Mouse (Mus musculus) CH12.LX (cell line): ENCODE data around the gene Glt1d1. TPM values are rescaled to one million over a fixed set of nuclear protein-coding genes. Genes with fewer than 3 reads are reported as not detected.

Source experiments
- DNase-seq: peaks from one replicate; pipeline ENCODE4 v3.0.0-alpha.2; 2013; ENCODE audit errors: extremely low read depth
- H3K27ac ChIP-seq: 2 replicates; pipeline ENCODE4 v1.5.1; 2012; ENCODE audit warnings: low read depth, mild to moderate bottlenecking, control low read depth, moderate library complexity; ENCODE audit not compliant: insufficient read depth
- H3K27me3 ChIP-seq: replicated peaks from 2 replicates; pipeline ENCODE3; 2012; ENCODE audit warnings: inconsistent platforms
- H3K36me3 ChIP-seq, 2 experiments: replicated peaks in 1 of 2; 2 replicates each; pipeline versions ENCODE3 to v1.6.1; 2012; ENCODE audit warnings: inconsistent platforms in 1 of 2, low read length in 1 of 2, mild to moderate bottlenecking in 1 of 2, mixed read lengths in 1 of 2, moderate library complexity in 1 of 2; ENCODE audit not compliant: control insufficient read depth in 1 of 2, insufficient read depth in 1 of 2
- H3K4me1 ChIP-seq, 2 experiments: 2 replicates each; pipeline ENCODE4 v1.6.1; 2012; ENCODE audit warnings: inconsistent platforms in 1 of 2, moderate library complexity in 1 of 2; ENCODE audit not compliant: insufficient read depth in 2 of 2, control insufficient read depth in 1 of 2
- H3K4me2 ChIP-seq: 2 replicates; pipeline ENCODE4 v1.6.1; 2012; ENCODE audit warnings: low read depth, mild to moderate bottlenecking, control low read depth; ENCODE audit not compliant: poor library complexity, insufficient read depth, severe bottlenecking
- H3K4me3 ChIP-seq, 3 experiments: fragments of 150-350 bp in 1 of 3; sonication (generic) in 1 of 3; replicated peaks in 1 of 3; 2 replicates each; pipeline versions ENCODE3 to v1.5.1; 2011 to 2012; ENCODE audit warnings: low read depth in 2 of 3, low read length in 2 of 3, mild to moderate bottlenecking in 2 of 3, moderate library complexity in 2 of 3, control low read depth in 1 of 3, improper control_type of control experiment in 1 of 3, inconsistent platforms in 1 of 3, mixed read lengths in 1 of 3; ENCODE audit not compliant: poor library complexity in 1 of 3
- H3K79me2 ChIP-seq: replicated peaks from 2 replicates; pipeline ENCODE4 v1.6.1; 2012; ENCODE audit warnings: mild to moderate bottlenecking, moderate library complexity; ENCODE audit not compliant: control insufficient read depth, poor library complexity, insufficient read depth, severe bottlenecking; ENCODE audit errors: extremely low read depth
- H3K9ac ChIP-seq: 2 replicates; pipeline ENCODE4 v1.6.1; 2012; ENCODE audit warnings: low read depth, mild to moderate bottlenecking, control low read depth, moderate library complexity; ENCODE audit not compliant: insufficient read depth
- H3K9me3 ChIP-seq: replicated peaks from 2 replicates; pipeline ENCODE3; 2012; ENCODE audit warnings: low read length, inconsistent platforms, mixed read lengths
- BHLHE40 ChIP-seq: IDR thresholded peaks from 2 replicates; pipeline ENCODE4 v1.6.1; 2011; ENCODE audit warnings: mild to moderate bottlenecking, low read depth, low read length, improper control_type of control experiment
- CHD2 ChIP-seq: IDR thresholded peaks from 2 replicates; pipeline ENCODE4 v1.6.1; 2011; ENCODE audit warnings: low read length, improper control_type of control experiment
- CTCF ChIP-seq, 2 experiments: IDR thresholded peaks in 1 of 2; conservative IDR thresholded peaks in 1 of 2; 2 replicates each; pipeline ENCODE4 v1.5.1; 2011 to 2012; ENCODE audit warnings: low read depth in 2 of 2, low read length in 2 of 2, improper control_type of control experiment in 1 of 2, inconsistent platforms in 1 of 2, mild to moderate bottlenecking in 1 of 2, moderate library complexity in 1 of 2
- EP300 ChIP-seq: IDR thresholded peaks from 2 replicates; pipeline ENCODE4 v1.6.1; 2011; ENCODE audit warnings: low read length, improper control_type of control experiment
- ETS1 ChIP-seq: conservative IDR thresholded peaks from 2 replicates; pipeline ENCODE4 v1.6.1; 2012; ENCODE audit warnings: low read depth, mild to moderate bottlenecking, inconsistent platforms, low read length, improper control_type of control experiment, moderate library complexity
- HCFC1 ChIP-seq: IDR thresholded peaks from 2 replicates; pipeline ENCODE4 v1.6.1; 2012; ENCODE audit warnings: low read depth, mild to moderate bottlenecking, inconsistent platforms, low read length, improper control_type of control experiment
- JUN ChIP-seq: IDR thresholded peaks from 2 replicates; pipeline ENCODE4 v1.6.1; 2011; ENCODE audit warnings: low read depth, mild to moderate bottlenecking, low read length, improper control_type of control experiment, moderate library complexity; ENCODE audit not compliant: insufficient read depth
- JUND ChIP-seq: conservative IDR thresholded peaks from 2 replicates; pipeline ENCODE4 v1.6.1; 2011; ENCODE audit warnings: low read depth, low read length, improper control_type of control experiment
- KAT2A ChIP-seq: IDR thresholded peaks from 2 replicates; pipeline ENCODE4 v1.6.1; 2012; ENCODE audit warnings: low read length, improper control_type of control experiment, inconsistent platforms; ENCODE audit not compliant: insufficient replicate concordance
- NELFE ChIP-seq: IDR thresholded peaks from 2 replicates; pipeline ENCODE4 v1.6.1; 2011; ENCODE audit warnings: low read depth, low read length, improper control_type of control experiment
- PAX5 ChIP-seq: IDR thresholded peaks from 2 replicates; pipeline ENCODE4 v1.6.1; 2012; ENCODE audit warnings: low read length, inconsistent platforms, mixed read lengths
- POLR2A ChIP-seq: IDR thresholded peaks from 2 replicates; pipeline ENCODE4 v1.6.1; 2011; ENCODE audit warnings: low read depth, mild to moderate bottlenecking, improper control_type of control experiment, low read length
- POLR2AphosphoS2 ChIP-seq: IDR thresholded peaks from 2 replicates; pipeline ENCODE4 v1.6.1; 2011; ENCODE audit warnings: low read depth, low read length, improper control_type of control experiment
- RAD21 ChIP-seq: IDR thresholded peaks from 2 replicates; pipeline ENCODE4 v1.6.1; 2011; ENCODE audit warnings: low read depth, mild to moderate bottlenecking, low read length, improper control_type of control experiment, moderate library complexity
- RCOR1 ChIP-seq: conservative IDR thresholded peaks from 2 replicates; pipeline ENCODE4 v1.6.1; 2012; ENCODE audit warnings: low read depth, mild to moderate bottlenecking, inconsistent platforms, low read length, improper control_type of control experiment
- SIN3A ChIP-seq: IDR thresholded peaks from 2 replicates; pipeline ENCODE4 v1.6.1; 2012; ENCODE audit warnings: low read length, improper control_type of control experiment, inconsistent platforms
- SMC3 ChIP-seq: IDR thresholded peaks from 2 replicates; pipeline ENCODE4 v1.6.1; 2011; ENCODE audit warnings: low read depth, low read length, improper control_type of control experiment
- TBP ChIP-seq: conservative IDR thresholded peaks from 2 replicates; pipeline ENCODE4 v1.6.1; 2011; ENCODE audit warnings: low read depth, low read length, improper control_type of control experiment
- TCF12 ChIP-seq: IDR thresholded peaks from 2 replicates; pipeline ENCODE4 v1.6.1; 2014; ENCODE audit warnings: low read depth, mild to moderate bottlenecking, inconsistent platforms, low read length, improper control_type of control experiment
- UBTF ChIP-seq: IDR thresholded peaks from 2 replicates; pipeline ENCODE4 v1.6.1; 2012; ENCODE audit warnings: low read depth, mild to moderate bottlenecking, inconsistent platforms, low read length, improper control_type of control experiment, moderate library complexity
- USF2 ChIP-seq: conservative IDR thresholded peaks from 2 replicates; pipeline ENCODE4 v1.6.1; 2011; ENCODE audit warnings: low read depth, low read length, improper control_type of control experiment
- ZKSCAN1 ChIP-seq: IDR thresholded peaks from 2 replicates; pipeline ENCODE4 v1.6.1; 2012; ENCODE audit warnings: low read depth, inconsistent platforms, low read length, improper control_type of control experiment, borderline replicate concordance
- dilution Hi-C: fragments of 300-500 bp; cut with MboI; formaldehyde crosslinking; loops from 2 replicates; pipeline ENCODE4 v1.14.3; 2020; ENCODE audit warnings: low sequenced_read_pairs; ENCODE audit not compliant: extremely low pct_unique_long_range_greater_than_20kb, extremely low pct_ligation_motif_present
- in situ Hi-C: fragments of 300-500 bp; cut with MboI; formaldehyde crosslinking; loops from 3 replicates; pipeline ENCODE4 v1.14.3; 2019; ENCODE audit warnings: low sequenced_read_pairs, low pct_ligation_motif_present, low pct_unique_long_range_greater_than_20kb, mixed read lengths
- polyA plus RNA-seq: library from polyadenylated mRNA; unstranded; fragments of >175 nt; gene quantifications from 2 replicates; pipeline ENCODE4 v1.2.1, GENCODE M21; 2012; ENCODE audit warnings: low read depth; ENCODE audit not compliant: insufficient read length
- total RNA-seq, 2 experiments: library from RNA; depleted of rRNA; stranded (reverse); fragments of 300-350 nt in 1 of 2; fragments of >200 nt in 1 of 2; gene quantifications; 2 replicates each; pipeline ENCODE4 v1.2.3; 2012 to 2014

The Glt1d1 gene
- total and polyA plus RNA-seq, 3 experiments = 0.21 to 0.25 TPM; not detected in 1

DNA sequence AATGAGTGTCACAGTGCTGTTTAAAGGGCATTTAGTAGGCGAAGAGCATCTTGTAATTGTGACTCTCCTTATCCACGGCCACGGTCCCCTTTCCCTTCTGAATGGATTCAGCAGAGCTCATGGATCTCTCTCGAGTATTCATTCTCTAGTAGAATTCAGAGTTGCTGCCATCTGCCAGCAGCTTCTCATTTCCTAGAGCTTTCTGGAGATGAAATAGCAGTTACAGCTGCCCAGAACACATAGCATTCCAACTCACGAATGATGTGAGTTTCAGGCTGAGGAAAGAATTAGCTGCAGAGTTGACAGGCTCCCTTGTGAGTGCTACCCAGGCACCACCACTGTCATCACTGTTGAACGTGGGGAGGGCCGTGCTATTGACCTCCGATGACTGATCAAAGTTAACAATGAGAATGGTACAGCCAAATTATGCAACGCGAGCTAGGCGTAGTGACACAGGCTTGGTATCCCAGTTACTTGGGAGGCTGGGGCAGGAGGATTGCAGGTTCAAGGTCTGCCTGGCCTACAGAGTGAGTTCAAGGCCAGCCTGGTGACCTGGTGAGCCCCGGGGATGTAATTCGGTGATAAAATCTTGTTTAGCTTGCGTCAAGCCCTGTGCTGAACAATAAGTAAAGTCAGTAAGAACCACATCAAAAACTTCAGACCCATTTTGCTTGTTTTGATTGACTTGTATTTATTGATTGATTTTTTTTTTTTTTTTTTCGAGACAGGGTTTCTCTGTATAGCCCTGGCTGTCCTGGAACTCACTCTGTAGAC lies 9.3 kb downstream of the Glt1d1 start:
- in situ Hi-C loops (loop anchor here (5.0 kb wide), 1 partner anchor 39 kb away; no protein-coding TSS in a partner anchor), dilution Hi-C loops (no loop called here)
- H3K27me3 ChIP-seq = no peaks in the 10 kb centered on the region
- no peak for DNase-seq
- TF ChIP-seq TBP (no peak), SMC3 (no peak), NELFE (no peak), BHLHE40 (no peak), JUN (no peak), EP300 (no peak), ETS1 (no peak), POLR2AphosphoS2 (no peak), HCFC1 (no peak), KAT2A (no peak), CHD2 (no peak), PAX5 (no peak), TCF12 (no peak), POLR2A (no peak), RCOR1 (no peak), JUND (no peak), USF2 (no peak)
- no peak overlapping the region for H3K4me3 ChIP-seq
- no peak overlapping the region for H3K4me2 ChIP-seq
- H3K4me1 ChIP-seq = no peaks in the 10 kb centered on the region
- H3K9me3 ChIP-seq = peaks cover 40% of the 10 kb centered on the region
- H3K79me2 ChIP-seq = no peaks in the 10 kb centered on the region
- no peak overlapping the region for H3K27ac ChIP-seq
- H3K36me3 ChIP-seq = no peaks in the 10 kb centered on the region
- no peak overlapping the region for H3K9ac ChIP-seq

DNA sequence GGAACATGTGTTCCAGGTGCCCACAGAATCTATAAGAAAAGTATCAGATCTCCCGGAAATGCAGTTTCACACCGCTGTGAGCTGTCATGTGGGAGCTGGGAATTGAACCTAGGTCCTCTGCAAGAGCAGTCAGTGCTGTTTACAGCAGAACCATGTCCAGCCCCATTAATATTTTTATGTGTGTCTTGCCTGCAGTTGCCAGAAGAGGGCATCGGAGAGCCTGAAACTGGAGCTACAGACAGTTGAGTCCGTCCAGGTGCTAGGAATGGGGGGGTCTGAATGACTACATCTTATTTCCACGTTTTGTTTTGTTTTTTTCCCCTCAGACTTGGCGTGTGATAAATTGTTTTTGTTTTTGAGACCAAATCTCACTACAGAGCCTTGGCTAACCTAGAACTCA lies 16.0 kb downstream of the Glt1d1 start:
- dilution Hi-C loops = no loop called here
- peak; percentile 35 for DNase-seq

More for the DNA sequence above, 16.0 kb downstream of the Glt1d1 start:
- Histone ChIP-seq H3K4me1 (no peaks in the 10 kb centered on the region), H3K4me3 (no peak overlapping the region), H3K9ac (no peak overlapping the region), H3K27ac (no peak overlapping the region), H3K4me2 (no peak overlapping the region), H3K27me3 (no peaks in the 10 kb centered on the region), H3K36me3 (no peaks in the 10 kb centered on the region), H3K79me2 (no peaks in the 10 kb centered on the region), H3K9me3 (peaks cover 26% of the 10 kb centered on the region)
- TF ChIP-seq SMC3 = peak; percentile 28
- peak; percentile 28 to 46; a peak in 2 of 4 replicates for TF ChIP-seq CTCF (conservative IDR thresholded peaks at IDR 0.05 in 1 of 2, IDR thresholded peaks at IDR 0.05 in 1 of 2; ENCODE audit: low read depth in 2 of 2, low read length in 2 of 2)
- TF ChIP-seq RCOR1 = no peak
- peak; percentile 19 for TF ChIP-seq RAD21
- TF ChIP-seq POLR2AphosphoS2 = no peak
- no peak for TF ChIP-seq EP300
- no peak for TF ChIP-seq SIN3A
- no peak for TF ChIP-seq UBTF
- TF ChIP-seq ZKSCAN1 = no peak
- in situ Hi-C loops = no loop called here
